Mouse (Mus musculus) right cerebral cortex, postnatal 25 days (tissue): ENCODE measurements around the gene Cyp2d10.
"Not testable (repeated sequence)": the region's sequence is repeated elsewhere in the genome, so short reads cannot be mapped to it uniquely, and the experiment has no call there.

Experiments
- DNase-seq: peaks from one replicate; pipeline ENCODE4 v3.0.0; 2022

Gene Cyp2d10

DNA sequence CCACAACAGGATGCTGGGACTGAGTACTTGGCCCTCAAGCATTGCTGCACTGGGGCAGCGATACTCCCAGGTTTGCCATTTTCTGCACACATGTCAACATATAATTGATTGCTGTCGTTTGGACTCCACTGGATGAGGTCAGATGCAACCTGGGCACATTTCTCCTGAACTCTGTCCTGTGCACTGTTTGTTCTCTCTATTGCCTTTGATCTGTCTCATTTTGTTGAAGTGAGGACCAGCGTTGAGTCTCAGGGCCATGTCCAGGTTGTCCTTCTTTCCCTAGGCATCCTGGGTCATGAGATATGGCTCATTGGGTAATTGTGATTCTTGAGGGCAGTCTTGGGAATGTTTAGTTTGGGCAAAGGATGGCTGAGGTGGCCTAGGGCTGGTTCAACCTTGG is 11.0 kb downstream of the Cyp2d10 start:
- DNase-seq, result not testable (repeated sequence)

DNA sequence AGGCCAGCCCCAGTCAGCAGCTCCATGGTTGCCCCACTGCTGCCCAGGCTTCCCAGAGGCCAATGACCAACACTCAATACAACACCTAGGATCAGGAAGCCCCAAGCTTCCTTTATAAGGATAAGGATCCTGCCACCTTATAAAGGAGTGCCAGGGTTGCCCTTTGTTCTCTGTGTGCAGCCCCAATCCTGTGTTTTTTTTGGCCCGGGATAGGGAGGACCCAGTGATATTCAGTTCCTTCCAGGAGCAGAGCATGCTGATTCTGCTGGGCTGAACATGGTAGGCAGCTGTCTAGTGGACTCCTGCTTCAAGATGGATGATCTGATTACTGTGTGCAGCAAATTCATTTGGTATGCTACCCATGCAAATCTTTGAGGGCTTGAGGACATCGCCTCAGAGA is 13.1 kb downstream of the Cyp2d10 start, which contains the start of gene Cyp2d11:
TSS of gene Cyp2d11 (minus strand) at position 101 of the 400 bp plus-strand sequence.
- DNase-seq, result not testable (repeated sequence)

DNA sequence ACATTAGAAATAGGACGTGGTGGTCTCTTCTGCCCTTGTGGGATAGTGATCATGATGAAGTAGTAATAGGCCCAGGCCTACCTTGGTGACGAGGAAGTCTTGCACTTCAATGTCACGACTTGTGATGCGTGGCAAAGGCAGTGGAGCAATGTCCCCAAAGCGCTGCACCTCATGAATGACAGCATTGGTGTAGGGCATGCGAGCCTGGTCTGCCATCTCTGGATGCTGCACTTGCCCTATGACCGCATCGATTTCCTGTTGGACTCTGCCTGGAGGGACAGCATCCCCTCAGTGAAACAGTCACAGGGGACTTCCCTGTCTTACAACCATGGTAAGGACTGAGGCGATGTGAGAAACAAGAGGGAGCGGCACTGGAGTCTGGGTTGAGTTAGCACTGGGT is 17.1 kb downstream of the Cyp2d10 start:
- DNase-seq, result not testable (repeated sequence)

DNA sequence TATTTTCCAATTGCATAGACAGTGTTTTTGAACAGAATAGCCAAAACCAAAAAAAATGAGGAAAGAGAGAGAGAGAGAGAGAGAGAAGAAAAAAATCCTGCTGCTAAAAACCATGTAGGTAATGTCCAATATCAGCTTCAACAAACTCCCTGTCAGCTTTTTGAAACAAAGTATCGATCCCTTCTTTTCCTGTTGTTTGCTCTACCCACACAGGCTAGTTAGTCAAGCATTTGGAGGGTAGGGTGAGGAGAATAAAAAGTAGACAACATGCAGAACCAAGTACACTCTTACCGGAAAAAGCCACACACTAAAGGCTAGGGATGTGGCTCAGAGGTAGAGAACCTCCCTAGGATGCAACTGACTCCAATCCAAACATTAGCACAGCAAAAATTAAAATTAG is 21.3 kb downstream of the Cyp2d10 start:
- no peak for DNase-seq

DNA sequence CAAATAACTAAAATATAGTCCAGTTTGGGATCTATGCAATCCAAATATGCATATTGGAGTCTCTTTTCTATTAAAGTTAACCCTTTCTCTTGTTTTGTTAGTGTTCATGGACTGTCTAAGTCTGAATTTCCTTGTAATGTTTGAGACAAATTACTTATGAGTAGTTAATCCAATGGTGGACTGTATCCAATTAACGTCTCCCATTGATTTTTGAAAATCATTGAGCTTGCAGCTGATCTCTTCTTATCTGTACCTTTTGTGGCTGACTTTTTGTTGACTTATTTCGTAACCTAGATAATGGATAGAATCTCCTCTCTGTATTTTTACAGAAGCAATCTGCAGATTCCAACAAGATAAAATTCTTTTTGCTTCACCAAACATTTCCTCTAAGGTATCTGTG is 24.6 kb downstream of the Cyp2d10 start:
- DNase-seq, result no peak

DNA sequence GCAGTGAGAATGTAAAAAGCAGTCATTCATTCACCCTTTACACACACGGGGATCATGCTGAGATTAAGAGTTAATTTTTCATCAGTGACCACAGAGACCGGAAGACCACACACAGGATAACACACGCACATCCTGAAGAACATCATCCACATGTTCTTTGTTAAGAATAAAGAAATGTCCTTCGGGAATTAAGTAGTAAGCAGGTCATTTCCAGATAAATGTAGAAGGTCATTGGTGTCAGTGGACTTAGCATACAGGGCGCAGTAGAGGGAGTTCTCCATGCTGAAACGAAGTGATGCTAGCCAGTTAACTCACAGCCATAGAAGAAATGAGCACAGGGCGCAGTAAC is 26.3 kb downstream of the Cyp2d10 start:
- DNase-seq, result no peak

DNA sequence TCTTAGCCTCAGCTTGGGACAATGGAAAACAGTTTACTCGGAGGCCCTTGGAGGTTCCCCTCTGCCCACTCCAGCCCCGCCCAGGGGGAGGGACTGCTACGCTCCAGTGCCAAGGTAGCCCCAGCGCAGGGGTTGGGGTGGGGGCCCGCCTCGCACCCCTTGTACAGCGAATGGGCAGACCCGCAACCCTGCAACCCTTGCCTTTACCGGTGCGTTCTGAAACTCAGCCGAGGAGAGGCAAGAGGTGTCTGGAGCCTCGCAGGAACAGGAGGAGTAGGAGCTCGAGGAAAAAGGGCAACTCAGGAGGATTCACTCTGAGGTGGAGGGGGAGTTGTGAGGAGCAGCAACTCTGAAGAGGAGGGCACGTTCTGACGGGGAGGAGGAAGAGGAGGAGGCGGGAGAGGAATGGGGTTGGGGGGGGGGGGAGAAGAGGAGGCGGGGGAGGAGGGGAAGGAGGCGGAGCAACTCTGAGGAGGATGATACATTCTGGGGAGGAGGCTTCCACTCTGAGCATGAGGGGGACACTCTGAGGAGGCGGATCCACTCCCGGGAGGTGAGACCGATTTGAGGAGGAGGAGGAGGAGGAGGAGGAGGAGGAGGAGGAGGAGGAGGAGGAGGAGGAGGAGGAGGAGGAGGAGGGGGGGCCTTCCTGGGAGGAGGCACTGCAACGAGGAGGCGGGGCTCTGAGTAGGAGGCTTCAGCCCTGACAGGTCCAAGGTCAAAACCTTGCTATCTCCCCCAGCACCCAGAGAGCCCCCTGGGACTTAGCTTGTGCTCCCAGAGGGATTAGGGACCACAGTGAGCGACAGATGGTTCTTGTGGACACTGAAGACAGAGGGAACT is 26.9 kb downstream of the Cyp2d10 start, which contains the start of gene Cyp2d22:
TSS of gene Cyp2d22 (minus strand) at position 390 of the 843 bp plus-strand sequence.
- DNase-seq, result no peak

DNA sequence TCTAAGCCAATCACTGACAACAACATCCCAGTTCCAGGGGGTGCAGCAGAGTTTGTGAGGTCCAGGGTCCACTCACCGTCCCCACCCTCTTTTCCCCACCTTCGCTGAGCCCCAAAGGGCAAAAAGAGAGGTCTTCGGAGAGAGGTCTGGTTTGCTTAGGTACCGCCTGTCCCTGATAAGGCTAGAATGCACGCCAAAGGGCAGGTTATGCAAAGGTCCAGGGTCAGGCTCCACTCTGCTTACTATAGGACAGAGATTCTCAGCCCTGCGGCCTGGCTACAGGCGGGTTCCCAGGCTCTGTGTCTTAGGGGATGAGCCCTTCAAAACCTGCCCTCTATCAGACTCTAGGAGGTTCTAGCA is 27.5 kb downstream of the Cyp2d10 start:
- DNase-seq, result no peak

DNA sequence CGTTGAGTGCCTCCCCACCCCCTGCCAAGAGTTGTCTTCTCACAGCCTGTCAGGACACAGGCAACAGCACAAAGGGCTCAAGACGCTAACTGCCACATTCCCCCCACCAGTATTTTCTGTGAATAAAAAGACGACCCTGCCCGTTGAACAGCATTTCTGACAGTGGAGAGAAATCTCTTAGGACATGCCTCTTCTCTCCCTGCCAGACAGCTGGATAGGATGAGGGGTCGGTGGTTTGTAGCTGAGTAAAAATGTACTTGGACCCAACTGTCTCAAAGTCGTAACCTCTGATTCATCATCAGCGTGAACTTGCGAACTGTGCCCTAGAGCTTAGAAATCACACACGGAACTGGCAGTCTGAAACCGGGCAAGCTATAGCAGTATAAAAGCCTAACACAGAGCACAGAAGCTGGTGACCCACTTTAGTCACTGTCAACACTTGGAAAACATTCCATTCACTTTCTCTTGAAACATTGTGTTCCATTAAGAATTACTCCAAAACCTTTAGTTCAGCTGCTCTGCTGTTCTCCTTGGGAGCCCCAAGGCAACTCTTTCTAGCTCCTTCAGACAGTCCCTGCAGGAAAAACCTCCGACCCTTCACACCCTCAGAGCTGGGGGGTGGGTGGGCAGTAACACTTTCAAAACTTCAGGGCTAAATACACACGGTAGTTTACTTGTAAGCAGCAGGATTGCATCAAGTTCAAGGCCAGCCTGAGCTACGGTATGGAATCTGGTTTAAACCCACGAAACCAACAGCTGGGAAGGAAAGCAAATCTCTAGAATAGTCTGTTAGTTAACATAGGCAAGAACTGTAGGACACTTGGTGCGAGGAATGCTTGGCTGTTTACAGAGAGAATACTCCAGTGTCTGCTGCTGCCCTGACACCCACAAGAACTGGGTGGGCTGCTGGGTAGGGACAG is 28.5 kb downstream of the Cyp2d10 start:
- no peak for DNase-seq

DNA sequence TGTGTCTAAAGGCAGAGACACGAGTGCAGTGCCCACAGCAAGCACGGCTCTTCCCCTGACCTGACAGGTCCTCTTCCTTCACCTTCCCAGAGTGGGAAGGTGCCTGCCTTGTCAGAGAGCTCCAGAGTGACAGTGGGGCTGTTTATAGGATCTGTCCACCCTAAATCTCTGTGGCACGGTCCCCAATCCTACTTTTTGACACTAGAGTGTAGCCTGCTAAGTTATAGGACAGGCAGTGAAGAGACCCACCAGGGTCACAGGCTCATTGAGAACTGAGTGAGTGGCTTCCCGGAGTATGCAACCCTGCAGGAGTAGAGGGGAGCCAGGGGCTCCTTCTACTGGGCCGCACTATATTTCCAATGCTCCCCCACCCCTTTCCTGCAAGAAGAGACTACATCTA is 29.3 kb downstream of the Cyp2d10 start:
- DNase-seq, result no peak

DNA sequence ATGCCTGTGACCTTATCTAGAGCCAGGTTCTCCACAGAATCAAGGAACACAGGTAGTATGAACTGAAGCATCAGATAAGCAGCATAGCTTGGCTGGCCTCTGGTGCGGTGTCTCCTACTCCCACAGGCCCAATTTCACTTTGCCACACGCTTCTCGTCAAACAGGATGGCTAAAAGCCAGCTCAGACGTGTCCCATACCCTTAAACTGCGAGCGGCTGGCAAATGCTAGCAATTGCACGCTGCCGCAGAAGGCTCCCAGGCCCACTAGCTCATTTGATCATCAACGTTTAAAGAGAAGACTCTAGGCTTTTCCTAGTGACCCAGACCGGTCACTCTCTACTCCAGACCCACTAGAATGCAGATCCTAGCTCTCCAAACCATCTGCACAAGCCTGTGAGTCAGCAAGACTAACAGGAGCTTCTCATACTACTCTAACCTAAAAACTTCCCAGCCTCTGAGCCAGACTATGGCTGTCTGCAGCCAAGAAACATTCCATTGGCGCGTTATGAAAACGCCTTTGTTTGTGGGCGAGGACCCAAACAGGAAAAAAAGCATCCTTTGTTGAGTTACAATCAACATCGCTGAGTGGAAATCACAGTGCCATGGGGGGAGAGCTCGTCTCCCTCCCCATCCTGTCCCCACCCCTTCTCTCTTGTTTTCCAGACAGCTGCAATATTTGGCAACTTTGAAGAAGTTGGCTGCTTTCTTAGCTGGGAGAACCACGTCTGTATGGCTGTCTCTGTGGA is 30.4 kb downstream of the Cyp2d10 start:
- peak; percentile 37 for DNase-seq

DNA sequence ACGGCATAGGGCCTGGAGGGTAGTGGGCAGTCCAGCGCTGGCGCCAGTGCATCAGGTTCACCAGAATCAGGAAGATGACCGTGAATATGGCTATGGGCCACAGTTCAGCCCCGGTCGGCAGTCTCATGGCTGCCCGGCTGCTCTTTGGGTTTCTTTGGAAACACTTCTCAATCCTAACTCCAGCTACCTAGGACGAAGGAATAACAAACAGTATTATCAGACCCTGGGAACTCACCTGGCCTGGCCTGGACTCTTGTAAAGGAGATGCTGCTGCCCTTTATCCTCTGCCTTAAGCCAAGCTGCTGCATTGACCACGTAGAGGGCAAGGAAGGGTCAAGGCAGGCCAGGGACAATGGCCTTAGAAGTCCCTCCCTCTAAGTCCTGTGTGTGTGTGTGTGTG is 31.1 kb downstream of the Cyp2d10 start:
- no peak for DNase-seq

DNA sequence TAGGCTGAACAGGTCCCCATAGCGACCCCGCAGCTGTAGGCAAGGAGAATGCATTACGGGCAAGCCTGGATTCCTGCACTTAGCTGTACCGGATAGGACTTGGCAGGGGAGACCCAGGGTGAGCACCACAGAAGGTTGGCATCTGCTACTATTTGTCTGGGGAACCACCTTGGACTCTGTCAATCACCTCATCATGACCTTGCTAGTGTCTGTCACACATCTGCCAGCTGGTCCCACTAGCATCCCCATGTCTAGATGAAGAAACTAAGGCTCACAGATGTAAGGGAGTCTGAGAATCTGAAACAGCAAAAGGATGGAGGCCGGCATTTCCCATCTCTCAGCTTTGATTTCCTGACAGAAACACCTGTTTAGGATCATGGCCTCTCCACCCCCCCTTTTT is 32.6 kb downstream of the Cyp2d10 start:
- DNase-seq, result no peak

DNA sequence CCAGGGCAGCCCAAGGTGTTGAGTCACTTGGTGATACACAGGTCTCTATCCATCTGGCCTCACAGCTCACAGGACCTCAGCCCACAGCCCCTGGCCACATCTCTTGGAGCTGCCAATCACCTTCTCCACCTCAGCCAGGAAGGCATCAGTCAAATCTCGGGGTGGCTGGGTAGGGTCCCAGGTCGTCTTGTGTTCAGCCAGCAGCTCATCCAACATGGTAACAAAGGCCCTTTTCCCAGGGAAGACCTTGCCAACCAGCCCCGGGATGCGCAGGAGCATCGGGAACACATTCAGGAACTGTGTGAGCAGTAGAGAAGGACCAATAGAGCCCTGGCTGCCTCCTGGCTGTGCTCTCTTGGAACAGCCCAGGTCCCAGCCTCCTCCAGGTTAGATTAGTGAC is 34.0 kb downstream of the Cyp2d10 start:
- no peak for DNase-seq

DNA sequence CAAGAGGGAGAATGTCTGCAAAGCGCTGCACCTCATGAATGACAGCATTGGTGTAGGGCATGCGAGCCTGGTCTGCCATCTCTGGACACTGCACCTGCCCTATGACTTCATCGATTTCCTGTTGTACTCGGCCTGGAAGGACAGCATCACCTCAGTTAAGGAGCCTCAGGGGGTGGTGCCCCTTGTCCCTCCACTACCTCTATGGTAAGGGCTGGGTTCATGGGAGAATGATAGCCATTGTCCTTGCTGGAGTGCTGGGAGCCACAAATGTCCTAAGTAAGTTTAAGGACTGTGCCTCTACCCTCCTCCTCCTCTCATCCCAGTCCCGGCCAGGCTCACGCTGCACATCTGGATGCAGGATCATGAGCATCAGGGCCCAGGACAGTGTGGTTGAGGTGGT is 34.5 kb downstream of the Cyp2d10 start:
- DNase-seq, result no peak

DNA sequence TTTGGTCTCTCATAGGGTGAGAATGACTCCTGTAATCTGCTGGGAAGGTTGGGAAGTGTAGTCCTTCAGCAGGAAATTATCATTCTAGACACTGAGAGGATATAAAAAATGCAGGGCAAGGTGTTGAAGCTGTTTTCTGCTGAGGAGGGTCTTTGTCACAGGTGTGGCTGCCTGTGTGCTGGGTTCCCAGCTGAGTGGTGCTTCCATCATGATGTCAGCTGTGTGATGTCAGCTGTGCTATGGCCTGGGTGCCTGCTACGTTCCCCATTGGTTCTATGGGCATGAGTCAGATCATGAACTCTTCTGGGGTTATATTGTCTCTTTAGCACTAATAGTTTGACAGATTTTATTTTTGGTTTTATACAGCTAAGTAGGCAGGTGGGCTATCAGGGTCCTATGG is 38.1 kb downstream of the Cyp2d10 start:
- no peak for DNase-seq

DNA sequence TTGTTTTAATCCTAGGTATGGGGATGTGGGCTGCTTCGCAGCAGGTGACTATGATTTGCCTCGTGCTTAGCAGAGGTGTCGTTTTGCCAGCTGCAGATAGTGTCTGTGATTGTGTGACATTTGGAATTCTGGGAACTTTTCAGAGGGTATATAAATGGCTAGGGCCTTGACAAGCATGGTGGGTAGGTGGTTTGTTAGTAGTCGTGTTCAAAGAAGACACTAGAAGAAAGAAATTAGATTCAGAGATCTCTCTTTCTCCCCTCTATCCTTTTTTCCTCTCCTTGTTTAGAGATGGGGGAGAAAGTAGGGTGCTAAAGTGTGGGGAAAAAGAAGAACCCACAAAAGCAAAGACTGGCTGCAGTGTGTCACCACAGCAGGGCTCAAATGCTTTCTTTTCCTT is 38.8 kb downstream of the Cyp2d10 start:
- no peak for DNase-seq

DNA sequence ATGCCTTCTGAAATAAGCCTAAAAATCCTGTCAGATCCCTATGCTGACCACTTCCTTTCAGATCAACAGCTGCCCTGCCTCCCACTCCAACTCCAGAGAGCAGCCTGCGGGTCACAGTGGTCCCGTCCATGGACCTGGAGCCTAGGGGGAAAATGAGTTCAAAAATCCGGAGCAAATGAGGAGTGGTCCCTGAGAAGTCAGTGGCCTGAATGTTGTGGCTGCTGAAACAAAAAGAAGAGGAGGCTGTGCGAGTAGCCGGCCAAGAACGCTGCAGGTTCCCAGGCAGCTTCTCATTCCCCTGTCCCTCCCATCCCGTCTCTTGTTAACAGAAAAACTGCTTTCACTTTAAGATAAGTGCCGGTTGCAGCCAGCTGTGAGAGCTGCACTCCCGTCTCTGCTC is 42.4 kb downstream of the Cyp2d10 start:
- DNase-seq, result not testable (repeated sequence)

DNA sequence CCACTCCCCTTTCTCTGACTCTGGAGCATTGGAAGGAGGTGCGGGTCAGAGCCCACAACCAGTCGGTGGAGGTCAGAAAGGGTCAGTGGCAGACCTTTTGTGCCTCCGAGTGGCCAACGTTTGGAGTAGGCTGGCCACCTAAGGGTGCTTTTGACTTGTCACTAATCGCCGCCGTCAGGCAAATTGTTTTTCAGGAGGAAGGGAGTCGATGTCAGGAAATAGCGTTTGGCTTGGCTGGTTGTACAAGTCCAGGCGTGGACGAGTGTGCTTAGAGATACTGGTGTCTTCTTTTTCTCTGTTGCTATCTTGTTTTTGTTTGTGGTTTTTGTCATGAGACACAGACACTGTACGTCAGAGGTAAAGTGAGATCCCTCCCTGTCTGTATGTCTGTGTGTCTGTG is 43.2 kb downstream of the Cyp2d10 start:
- not testable (repeated sequence) for DNase-seq

DNA sequence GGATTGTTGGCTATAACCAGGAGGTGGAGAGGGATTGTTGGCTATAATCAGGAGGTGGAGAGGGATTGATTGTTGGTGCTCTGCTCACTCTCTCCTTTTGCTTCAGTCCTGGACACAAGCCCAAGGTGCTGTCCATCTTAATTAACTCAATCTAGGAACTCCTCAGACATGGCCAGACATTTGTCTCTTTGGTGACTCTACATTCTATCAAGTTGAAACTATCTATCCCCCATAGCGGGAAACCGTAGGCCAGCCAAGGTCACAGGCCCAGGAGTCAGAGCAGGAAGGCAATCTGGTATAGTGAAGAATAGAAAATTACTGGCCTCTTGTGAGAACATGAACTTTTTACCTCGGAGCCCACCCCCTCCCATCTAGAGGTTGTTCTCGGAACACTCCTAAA is 44.8 kb downstream of the Cyp2d10 start:
- DNase-seq, result no peak

DNA sequence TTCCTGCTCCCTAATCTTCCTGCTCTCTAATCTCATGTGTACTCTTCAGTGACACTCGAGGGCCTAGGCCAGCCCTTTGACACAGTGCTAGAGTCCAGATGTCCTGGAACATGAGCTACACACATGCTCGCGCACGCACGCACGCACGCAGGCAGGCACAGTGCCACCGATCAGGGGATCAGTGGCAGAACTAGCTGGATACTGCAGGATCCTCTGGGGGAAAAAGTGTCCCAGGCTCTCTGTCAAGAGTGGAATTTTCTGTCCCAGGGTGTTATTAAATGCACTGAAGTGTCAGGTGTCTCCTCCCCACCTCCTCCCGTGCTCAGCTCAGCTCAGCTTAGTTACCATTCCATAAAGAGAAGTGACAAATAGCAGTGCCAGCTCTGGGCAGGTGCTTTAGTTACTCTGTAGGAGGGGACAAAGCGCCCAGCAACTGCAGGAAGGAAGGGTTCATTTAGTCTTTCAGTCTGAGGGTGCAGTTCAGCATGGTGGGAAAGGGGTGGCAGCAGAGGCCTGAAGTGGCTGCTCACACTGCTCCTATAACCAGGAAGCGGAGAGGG is 45.5 kb downstream of the Cyp2d10 start:
- DNase-seq, result no peak

DNA sequence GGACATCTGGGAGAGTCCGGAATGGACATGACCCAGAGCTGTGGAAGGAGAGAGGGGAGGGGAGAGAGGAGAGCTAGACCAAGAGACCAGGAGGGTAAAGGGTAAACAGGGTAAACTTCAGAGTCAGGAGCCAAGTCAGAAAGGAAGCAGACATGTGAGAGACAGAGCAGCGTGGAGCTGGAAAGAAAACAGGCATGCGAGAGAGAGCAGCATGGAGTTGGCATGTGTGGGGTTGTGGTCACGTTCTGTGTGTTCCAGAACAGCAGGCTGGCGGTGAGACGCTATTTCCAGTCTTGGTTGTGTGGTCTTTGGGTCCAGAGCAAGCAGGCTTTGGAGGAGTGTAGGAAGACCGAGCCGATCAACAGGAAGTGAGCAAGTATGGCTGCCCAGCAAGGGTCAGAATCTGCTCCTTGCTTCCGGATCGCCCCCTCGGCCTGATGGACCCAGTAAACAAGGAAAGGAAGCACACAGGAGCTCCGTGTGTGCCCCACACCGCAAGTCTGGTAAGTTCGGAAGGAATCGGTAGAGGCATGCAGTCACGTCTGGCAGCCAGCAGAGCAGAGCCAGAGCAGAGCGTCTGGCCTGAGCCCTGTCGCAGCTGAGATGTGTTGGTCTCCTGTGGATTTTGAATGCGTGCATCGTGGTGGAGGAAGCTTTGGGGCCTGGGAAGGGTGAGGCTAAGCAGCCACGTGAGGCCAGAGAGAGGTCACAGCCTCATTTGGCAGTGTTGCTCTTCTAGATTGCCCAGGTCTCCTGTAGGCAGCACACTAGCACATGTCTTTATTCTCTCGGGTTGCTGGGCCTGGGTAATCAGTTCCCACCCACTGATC is 48.3 kb downstream of the Cyp2d10 start:
- no peak for DNase-seq
